Mouse (Mus musculus) gastrocnemius, postnatal 36 days (tissue): Measurements from ENCODE around the gene Brox. TPM values are rescaled to one million over a fixed set of nuclear protein-coding genes. Genes with fewer than 3 reads are reported as not detected.

Experiments used
- DNase-seq, 2 experiments: peaks; one replicate each; pipeline ENCODE4 v3.0.0; 2022
- intact Hi-C: fragments of 180-260 bp; cut with DNase I; formaldehyde crosslinking; loops from one replicate; pipeline ENCODE4 v1.15.1; 2025
- total RNA-seq, 2 experiments: library from RNA; stranded (reverse); gene quantifications; 2 replicates each; pipeline ENCODE4 v1.2.3; 2021

Brox gene
- total RNA-seq, 2 experiments from 2014 or later, result 16.7 to 19.2 TPM

GRCm38 (mm10) chr1:183274385-183274784, 22.7 kb downstream of the Brox start:
- DNase-seq, result no peak
- intact Hi-C loops, result no loop called here

- DNase-seq, result no peak
- intact Hi-C loops, result no loop called here
These were observed 23.9 kb downstream of the Brox start for GRCm38 (mm10) chr1:183272867-183273818.

DNA sequence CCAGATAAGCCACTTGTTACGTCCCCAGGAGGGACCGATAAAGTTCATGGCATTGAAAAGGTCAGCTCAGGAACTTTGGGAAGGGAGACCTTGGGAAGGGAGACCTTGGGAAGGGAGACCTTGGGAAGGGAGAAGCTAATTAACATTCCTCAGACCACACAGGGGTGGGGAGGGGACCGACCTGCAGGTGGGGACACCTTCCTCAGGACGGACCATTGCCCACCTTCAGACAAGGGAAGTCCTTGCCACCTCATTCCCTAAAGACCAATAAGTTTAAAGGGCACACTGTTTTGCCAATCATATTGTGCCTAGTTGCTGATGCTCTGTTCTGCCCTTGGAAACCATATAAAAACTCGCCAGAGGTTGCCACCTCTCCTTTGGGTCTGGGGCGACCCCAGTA, 29.4 kb downstream of the Brox start:
- DNase-seq, result no peak
- intact Hi-C loops, result no loop called here

DNA sequence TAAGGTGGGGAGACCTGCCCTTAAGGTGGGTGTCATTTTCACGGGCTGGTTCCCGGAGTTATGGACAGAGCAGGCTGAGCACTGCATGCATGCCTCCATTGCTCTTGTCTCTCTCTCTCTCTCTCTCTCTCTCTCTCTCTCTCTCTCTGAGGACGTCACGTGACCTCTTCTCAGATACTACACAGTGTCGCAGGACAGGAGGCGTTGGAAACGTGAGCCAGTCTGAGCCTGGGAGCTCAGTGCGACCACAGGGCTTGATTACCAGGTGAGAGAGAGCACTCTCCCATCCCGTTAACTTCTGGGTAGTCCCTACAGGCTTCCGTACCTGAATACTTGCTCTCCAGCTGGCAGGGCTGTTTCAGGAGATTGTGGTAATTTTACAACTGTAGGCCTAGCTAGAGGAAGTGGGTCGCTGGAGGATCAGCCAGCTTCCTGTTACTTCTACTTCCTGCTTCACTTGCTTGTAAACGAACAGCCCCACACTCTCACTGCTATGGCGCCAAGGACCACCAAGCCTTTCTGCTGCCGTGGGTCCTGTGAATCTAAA, 31.1 kb downstream of the Brox start:
- intact Hi-C loops, result no loop called here
- no peak for DNase-seq

DNA sequence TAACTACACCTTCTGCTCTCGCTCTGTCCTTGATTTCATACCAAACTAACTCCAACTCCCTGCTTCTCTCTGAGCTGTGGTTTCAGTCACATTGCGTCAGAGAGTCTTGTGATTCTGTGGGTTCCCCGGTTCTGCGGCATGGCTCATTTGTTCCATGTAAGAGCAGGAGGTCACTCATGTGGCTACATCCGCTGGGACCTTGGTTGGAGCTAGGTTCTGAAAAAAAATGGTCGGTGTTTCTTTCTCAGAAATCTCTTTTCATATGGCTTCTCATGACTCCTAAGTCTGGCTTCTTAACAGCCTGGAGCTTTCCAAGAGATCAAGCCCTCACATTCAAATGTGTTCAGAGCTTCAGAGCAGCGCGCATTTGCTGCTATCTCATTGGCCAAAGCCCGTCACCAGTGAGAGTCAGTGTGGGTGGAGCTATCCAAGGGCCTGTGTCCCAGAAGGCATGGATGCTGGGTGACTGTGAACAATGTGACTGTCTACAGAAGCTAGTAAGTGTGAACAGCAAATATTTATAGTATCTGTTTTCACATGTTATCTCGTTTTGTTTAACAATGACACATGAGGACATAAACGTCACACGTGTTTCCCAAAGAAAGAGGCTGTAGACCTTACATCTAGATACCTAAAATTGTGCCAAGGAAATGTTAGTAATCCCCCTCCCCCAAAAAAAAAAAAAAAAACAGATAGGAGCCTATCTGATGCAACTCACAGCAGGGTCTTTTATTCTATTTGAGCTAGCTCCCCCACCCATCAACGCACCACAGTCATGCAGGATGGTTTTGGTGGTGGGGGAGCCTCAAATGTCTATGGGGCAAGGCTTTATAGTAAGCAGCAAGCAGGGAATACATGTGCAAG, 32.7 kb downstream of the Brox start:
- intact Hi-C loops, result no loop called here
- DNase-seq, result no peak

GRCm38 (mm10) chr1:183252574-183252973, 44.5 kb downstream of the Brox start:
- intact Hi-C loops, result no loop called here
- no peak for DNase-seq

- DNase-seq, result no peak
- intact Hi-C loops, result no loop called here
These were observed 45.3 kb downstream of the Brox start for GRCm38 (mm10) chr1:183251818-183252217.

DNA sequence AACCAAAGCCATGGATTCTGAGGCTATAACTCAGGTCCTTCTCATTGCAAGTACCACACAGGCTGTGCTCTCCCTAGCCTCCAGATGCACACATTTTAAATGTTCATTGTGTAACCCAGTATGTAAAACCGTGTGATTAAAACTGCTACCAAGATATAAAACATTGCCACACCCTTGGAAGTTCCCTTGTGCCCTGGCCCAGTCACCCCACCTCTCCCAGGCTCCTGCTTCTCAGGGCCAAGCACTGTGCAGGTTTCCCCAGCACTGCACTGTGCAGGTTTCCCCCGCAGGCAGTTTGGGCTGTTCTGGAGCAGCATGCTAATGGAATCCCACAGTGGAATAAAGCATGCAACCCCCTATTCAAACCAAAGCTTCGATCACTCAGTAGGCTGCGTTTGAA, 46.5 kb downstream of the Brox start:
- no peak for DNase-seq

GRCm38 (mm10) chr1:183248144-183248543, 48.9 kb downstream of the Brox start:
- intact Hi-C loops, result no loop called here
- DNase-seq, result no peak

More for the DNA sequence above, 46.5 kb downstream of the Brox start:
- intact Hi-C loops, result no loop called here

GRCm38 (mm10) chr1:183243293-183243692, 53.8 kb downstream of the Brox start:
- no peak for DNase-seq
- intact Hi-C loops, result no loop called here

GRCm38 (mm10) chr1:183237901-183238300, 59.2 kb downstream of the Brox start:
- no peak for DNase-seq
- intact Hi-C loops, result loop anchor here (5.0 kb wide), 1 partner anchor 686 kb away; no protein-coding TSS in a partner anchor

DNA sequence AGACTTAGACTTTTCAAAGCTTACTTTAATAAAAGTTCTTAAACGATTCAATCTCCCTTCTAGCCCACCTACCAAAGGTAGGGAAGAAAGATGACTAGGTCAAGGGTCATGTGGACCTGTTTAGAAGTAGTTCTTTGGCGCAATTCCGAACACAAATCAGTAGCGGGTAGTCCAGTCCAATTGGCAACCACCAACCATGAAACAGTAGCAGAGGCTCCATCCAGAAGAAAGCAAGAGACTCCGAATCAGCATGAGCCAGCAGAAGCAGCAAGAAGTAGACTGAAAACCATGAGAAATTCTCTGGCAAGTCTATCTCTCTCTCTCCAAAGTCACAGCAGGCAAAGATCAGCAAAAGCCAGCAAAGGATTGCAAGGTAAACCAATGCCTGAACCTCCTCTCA, 60.6 kb downstream of the Brox start:
- intact Hi-C loops, result loop anchor here (5.0 kb wide), 1 partner anchor 684 kb away; no protein-coding TSS in a partner anchor
- DNase-seq, result no peak

GRCm38 (mm10) chr1:183233679-183234174, 63.3 kb downstream of the Brox start:
- DNase-seq, result no peak
- intact Hi-C loops, result no loop called here

- intact Hi-C loops, result no loop called here
- no peak for DNase-seq
These were observed 63.9 kb downstream of the Brox start for GRCm38 (mm10) chr1:183232985-183233678.

GRCm38 (mm10) chr1:183227469-183227868, 69.6 kb downstream of the Brox start:
- no peak for DNase-seq
- intact Hi-C loops, result no loop called here

Other genes with a start within 250 kb of the Brox start
- gene Disp1, start 75.7 kb downstream of the Brox start, total RNA-seq, result 1 to 10 TPM; 3.5 to 4.4 TPM
- 10 to 100 TPM; 18.5 to 19.4 TPM for gene Aida, start 679 bp downstream of the Brox start, total RNA-seq
- 100 to 1,000 TPM; 151 to 180 TPM for gene Mia3, start 72.3 kb upstream of the Brox start, total RNA-seq
- 1 to 10 TPM; 3.7 to 4.8 TPM for gene Taf1a, start 91.7 kb upstream of the Brox start, total RNA-seq
- gene Hhipl2, start 120.9 kb upstream of the Brox start, total RNA-seq, result not detected